Mouse (Mus musculus) embryonic facial prominence, embryonic 15.5 days (tissue): ENCODE data around the gene Slc7a6. TPM values are rescaled to one million over a fixed set of nuclear protein-coding genes. Genes with fewer than 3 reads are reported as not detected.

Experiments used
- ATAC-seq: fragments of 200-750 bp; cut with Nextera tagmentation; 2 replicates; pipeline ENCODE4 v1.8.0; 2017; ENCODE audit warnings: low read depth, moderate TSS enrichment; ENCODE audit not compliant: insufficient number of reproducible peaks, low FRiP score, low TSS enrichment
- H3K27ac ChIP-seq: fragments of 300-500 bp; sonication (generic); replicated peaks from 2 replicates; pipeline ENCODE4 v1.5.1; 2015; ENCODE audit warnings: mild to moderate bottlenecking, inconsistent platforms
- H3K27me3 ChIP-seq: fragments of 300-500 bp; sonication (generic); 2 replicates; pipeline ENCODE4 v1.6.1; 2015; ENCODE audit warnings: inconsistent platforms
- H3K36me3 ChIP-seq: fragments of 300-500 bp; sonication (generic); 2 replicates; pipeline ENCODE4 v1.6.1; 2015; ENCODE audit warnings: mild to moderate bottlenecking, inconsistent platforms
- H3K4me1 ChIP-seq: fragments of 300-500 bp; sonication (generic); 2 replicates; pipeline ENCODE4 v1.6.1; 2015; ENCODE audit warnings: inconsistent platforms
- H3K4me2 ChIP-seq: fragments of 300-500 bp; sonication (generic); replicated peaks from 2 replicates; pipeline ENCODE4 v1.6.1; 2015; ENCODE audit warnings: mild to moderate bottlenecking, inconsistent platforms
- H3K4me3 ChIP-seq: fragments of 300-500 bp; sonication (generic); replicated peaks from 2 replicates; pipeline ENCODE4 v1.5.1; 2015; ENCODE audit warnings: mild to moderate bottlenecking, inconsistent platforms
- H3K9ac ChIP-seq: fragments of 300-500 bp; sonication (generic); 2 replicates; pipeline ENCODE4 v1.6.1; 2015; ENCODE audit warnings: inconsistent platforms
- H3K9me3 ChIP-seq: fragments of 300-500 bp; sonication (generic); replicated peaks from 2 replicates; pipeline ENCODE4 v1.6.1; 2016; ENCODE audit warnings: inconsistent platforms
- WGBS: fragments of 180-500 bp; shearing (Covaris S2); methylation state at CpG from one replicate; pipeline ENCODE4 v1.1.7; 2015; 5-methylcytosine and 5-hydroxymethylcytosine counted together
- polyA plus RNA-seq: library from polyadenylated mRNA; unstranded; fragments of >200 nt; fragmentation: Nextera tagmentation; extraction: Ambion mirVana; gene quantifications from 2 replicates; pipeline ENCODE4 v1.2.1, GENCODE M21; 2015

The Slc7a6 gene
- polyA plus RNA-seq, 1 experiment from 2014 or later, result 44.0 TPM

GRCm38 (mm10) chr8:106133526-106133925 lies 35.1 kb upstream of the Slc7a6 start:
- Histone ChIP-seq H3K27me3 (peaks cover 46% of the 10 kb centered on the region), H3K9ac (no peak overlapping the region), H3K9me3 (no peaks in the 10 kb centered on the region), H3K4me3 (no peak overlapping the region), H3K4me1 (peaks cover 36% of the 10 kb centered on the region), H3K4me2 (peak overlapping the region; percentile 90), H3K27ac (0 out of 2 replicates have a peak overlapping the region, but pooled peaks have one; percentile 39), H3K36me3 (peaks cover 42% of the 10 kb centered on the region)
- ATAC-seq, result no peak
- 64% methylated on average over 13 of the region's 13 CpGs for WGBS

GRCm38 (mm10) chr8:106133946-106134345 lies 34.7 kb upstream of the Slc7a6 start:
- H3K27me3 ChIP-seq, result peaks cover 46% of the 10 kb centered on the region
- WGBS, result 75% methylated on average over 6 of the region's 6 CpGs
- H3K4me2 ChIP-seq, result peak overlapping the region; percentile 90
- peak overlapping the region; percentile 79; the same call in 1 of the 2 replicates for H3K27ac ChIP-seq
- no peaks in the 10 kb centered on the region for H3K9me3 ChIP-seq
- H3K36me3 ChIP-seq, result peaks cover 38% of the 10 kb centered on the region
- peaks cover 36% of the 10 kb centered on the region for H3K4me1 ChIP-seq
- no peak overlapping the region for H3K4me3 ChIP-seq
- no peak overlapping the region for H3K9ac ChIP-seq
- no peak for ATAC-seq

- H3K4me2 ChIP-seq, result peak overlapping the region; percentile 90
- peak; percentile 67 for ATAC-seq
- H3K27ac ChIP-seq, result peak overlapping the region; percentile 79
- H3K27me3 ChIP-seq, result peaks cover 46% of the 10 kb centered on the region
- WGBS, result 14% methylated on average over 14 of the region's 14 CpGs
- H3K36me3 ChIP-seq, result peaks cover 29% of the 10 kb centered on the region
- peak overlapping the region; percentile 54 for H3K4me3 ChIP-seq
- peaks cover 36% of the 10 kb centered on the region for H3K4me1 ChIP-seq
- H3K9ac ChIP-seq, result no peak overlapping the region
- H3K9me3 ChIP-seq, result no peaks in the 10 kb centered on the region
Measured at GRCm38 (mm10) chr8:106134751-106135571, 33.7 kb upstream of the Slc7a6 start.

- WGBS, result 4% methylated on average over 19 of the region's 19 CpGs
- ATAC-seq, result no peak
- H3K36me3 ChIP-seq, result peaks cover 22% of the 10 kb centered on the region
- peak overlapping the region; percentile 90 for H3K4me2 ChIP-seq
- H3K4me1 ChIP-seq, result peaks cover 36% of the 10 kb centered on the region
- H3K9ac ChIP-seq, result no peak overlapping the region
- H3K27me3 ChIP-seq, result peaks cover 46% of the 10 kb centered on the region
- H3K27ac ChIP-seq, result peak overlapping the region; percentile 79
- H3K4me3 ChIP-seq, result peak overlapping the region; percentile 54
- no peaks in the 10 kb centered on the region for H3K9me3 ChIP-seq
Measured at GRCm38 (mm10) chr8:106135672-106136071, 33.0 kb upstream of the Slc7a6 start.

- peak within 1 kb of the TSS; percentile 90 for H3K4me2 ChIP-seq
- H3K4me1 ChIP-seq, result peaks cover 40% of the 10 kb centered on the region
- peak within 1 kb of the TSS; percentile 54 for H3K4me3 ChIP-seq
- peak; percentile 36 for ATAC-seq
- peak within 1 kb of the TSS; percentile 28 for H3K9ac ChIP-seq
- no peaks in the 10 kb centered on the region for H3K9me3 ChIP-seq
- WGBS, result 2% methylated on average over 83 of the region's 86 CpGs
- H3K27ac ChIP-seq, result peak within 1 kb of the TSS; percentile 79
- peaks cover 17% of the 10 kb centered on the region for H3K36me3 ChIP-seq
- H3K27me3 ChIP-seq, result peaks cover 46% of the 10 kb centered on the region
Measured at GRCm38 (mm10) chr8:106136156-106137130, 32.2 kb upstream of the Slc7a6 start, which contains the start of gene Esrp2. TSS of gene Esrp2 (minus strand) at chr8:106136974.

- no peaks in the 10 kb centered on the region for H3K9me3 ChIP-seq
- peaks cover 7% of the 10 kb centered on the region for H3K36me3 ChIP-seq
- ATAC-seq, result no peak
- H3K4me3 ChIP-seq, result peak overlapping the region; percentile 54
- 7% methylated on average over 22 of the region's 22 CpGs for WGBS
- peak overlapping the region; percentile 79 for H3K27ac ChIP-seq
- peaks cover 40% of the 10 kb centered on the region for H3K4me1 ChIP-seq
- H3K4me2 ChIP-seq, result peak overlapping the region; percentile 90
- H3K9ac ChIP-seq, result peak overlapping the region; percentile 12
- H3K27me3 ChIP-seq, result peaks cover 46% of the 10 kb centered on the region
Measured at GRCm38 (mm10) chr8:106137218-106137905, 31.3 kb upstream of the Slc7a6 start.

- H3K9ac ChIP-seq, result peak overlapping the region; percentile 7
- peaks cover 45% of the 10 kb centered on the region for H3K27me3 ChIP-seq
- no peaks in the 10 kb centered on the region for H3K9me3 ChIP-seq
- H3K4me3 ChIP-seq, result peak overlapping the region; percentile 54
- peaks cover 1% of the 10 kb centered on the region for H3K36me3 ChIP-seq
- peak overlapping the region; percentile 79 for H3K27ac ChIP-seq
- peak overlapping the region; percentile 90 for H3K4me2 ChIP-seq
- peaks cover 40% of the 10 kb centered on the region for H3K4me1 ChIP-seq
- no peak for ATAC-seq
- under 1% methylated on average over 24 of the region's 24 CpGs for WGBS
Measured at GRCm38 (mm10) chr8:106137906-106138477, 30.7 kb upstream of the Slc7a6 start.

- Histone ChIP-seq H3K36me3 (no peaks in the 10 kb centered on the region), H3K9ac (no peak overlapping the region; the same call in 1 of the 2 replicates), H3K4me2 (peak overlapping the region; percentile 90), H3K27me3 (peaks cover 39% of the 10 kb centered on the region), H3K9me3 (no peaks in the 10 kb centered on the region), H3K4me3 (peak overlapping the region; percentile 54), H3K27ac (peak overlapping the region; percentile 79), H3K4me1 (peaks cover 37% of the 10 kb centered on the region)
- no peak for ATAC-seq
- 13% methylated on average over 7 of the region's 7 CpGs for WGBS
Measured at GRCm38 (mm10) chr8:106138616-106139015, 30.0 kb upstream of the Slc7a6 start.

- ATAC-seq, result no peak
- peaks cover 30% of the 10 kb centered on the region for H3K4me1 ChIP-seq
- H3K4me2 ChIP-seq, result no peak overlapping the region
- H3K27me3 ChIP-seq, result peaks cover 25% of the 10 kb centered on the region
- no peak overlapping the region for H3K9ac ChIP-seq
- H3K4me3 ChIP-seq, result no peak overlapping the region
- no peak overlapping the region for H3K27ac ChIP-seq
- H3K9me3 ChIP-seq, result no peaks in the 10 kb centered on the region
- no peaks in the 10 kb centered on the region for H3K36me3 ChIP-seq
- 61% methylated on average over 5 of the region's 5 CpGs for WGBS
Measured at GRCm38 (mm10) chr8:106140191-106140590, 28.5 kb upstream of the Slc7a6 start.

GRCm38 (mm10) chr8:106140769-106141168 lies 27.9 kb upstream of the Slc7a6 start:
- Histone ChIP-seq H3K36me3 (no peaks in the 10 kb centered on the region), H3K4me2 (no peak overlapping the region), H3K4me3 (no peak overlapping the region), H3K4me1 (peaks cover 24% of the 10 kb centered on the region), H3K27ac (no peak overlapping the region), H3K27me3 (peaks cover 19% of the 10 kb centered on the region), H3K9me3 (no peaks in the 10 kb centered on the region), H3K9ac (no peak overlapping the region)
- 16% methylated on average over 13 of the region's 13 CpGs for WGBS
- no peak for ATAC-seq
